Mouse (Mus musculus): ENCODE data around the gene Htt.

Htt gene

DNA sequence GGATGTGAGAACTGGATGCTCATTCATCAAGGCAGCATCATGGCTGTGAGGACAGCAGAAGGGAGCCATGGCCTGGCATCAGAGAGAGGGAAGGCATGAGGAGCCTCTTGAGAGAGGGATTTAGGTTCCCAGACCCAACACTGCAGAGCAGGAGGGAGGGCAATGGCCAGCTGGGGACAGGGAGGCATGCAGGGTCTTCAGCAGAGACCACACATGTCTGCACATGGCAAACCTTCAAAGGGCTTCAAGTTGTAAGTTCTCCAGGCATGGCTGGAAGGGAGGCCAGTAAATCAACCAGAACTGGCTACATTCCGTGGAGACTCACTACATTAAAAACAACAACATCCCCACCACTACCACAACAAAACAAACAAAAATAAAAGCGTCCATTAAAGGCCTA lies 169.6 kb downstream of the Htt start:
- in situ Hi-C loops (cut with MboI, MseI): no loop called here

DNA sequence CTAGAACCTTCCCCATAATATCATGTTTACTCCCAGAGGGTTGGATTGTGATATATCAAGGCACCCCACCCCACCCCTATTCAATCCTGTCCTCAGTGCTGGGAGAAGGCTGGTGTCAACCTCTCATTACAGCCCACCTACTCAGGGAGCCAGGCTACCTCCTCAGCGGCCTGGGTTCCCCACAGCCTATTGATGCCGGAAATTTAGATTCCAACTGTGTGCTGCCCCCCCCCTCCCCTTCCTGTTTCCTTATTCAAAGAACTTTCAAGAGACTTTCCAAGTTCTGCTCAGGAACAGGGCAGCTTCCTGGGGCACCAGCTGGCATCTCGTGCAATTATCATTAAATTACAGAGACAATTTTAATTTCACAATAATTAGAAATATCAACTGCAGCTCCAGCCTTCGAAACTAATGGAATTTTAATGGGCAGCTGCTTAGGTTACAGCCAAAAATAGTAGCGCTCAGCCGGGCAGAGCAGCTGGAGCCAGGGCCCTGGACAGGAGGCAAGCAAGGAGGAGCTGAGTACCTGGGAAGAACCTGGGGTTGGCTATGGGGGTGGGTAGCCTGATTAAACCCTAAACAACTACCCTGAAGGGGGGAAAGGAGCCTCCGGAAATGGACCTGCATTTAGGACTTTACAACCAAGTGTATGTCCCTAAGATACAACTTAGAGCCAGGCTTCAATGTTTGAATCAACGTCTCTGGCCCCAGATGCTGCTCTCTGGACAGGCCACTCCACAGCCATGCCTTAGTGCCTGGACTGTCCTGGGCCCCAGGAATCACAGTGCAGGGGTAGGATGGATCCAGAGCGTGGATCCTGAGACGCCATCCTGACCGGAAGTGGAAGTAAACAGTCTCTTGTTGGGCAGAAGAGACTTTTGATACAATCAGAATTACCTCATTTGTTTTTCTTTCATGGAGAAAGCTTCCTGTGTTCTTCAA lies 170.2 kb downstream of the Htt start:
- in situ Hi-C loops (cut with MboI, MseI): no loop called here

DNA sequence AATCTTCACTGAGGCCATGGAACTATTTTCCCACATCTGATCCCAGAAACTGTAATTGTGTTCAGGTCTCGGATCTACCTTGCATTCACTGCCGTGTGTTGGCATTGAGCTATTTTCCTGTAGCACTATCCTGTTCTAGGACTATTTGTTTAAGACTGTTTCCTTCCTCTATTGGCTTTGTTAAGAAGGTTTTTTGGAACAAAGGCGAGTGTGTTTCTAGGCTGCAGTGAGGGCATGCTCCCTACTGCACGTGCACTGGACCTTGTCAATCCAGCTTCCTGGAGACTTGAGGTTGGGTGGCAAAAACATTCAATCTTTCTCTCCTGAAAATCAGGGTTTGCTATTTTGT lies 170.9 kb downstream of the Htt start:
- in situ Hi-C loops (cut with MboI, MseI): no loop called here

DNA sequence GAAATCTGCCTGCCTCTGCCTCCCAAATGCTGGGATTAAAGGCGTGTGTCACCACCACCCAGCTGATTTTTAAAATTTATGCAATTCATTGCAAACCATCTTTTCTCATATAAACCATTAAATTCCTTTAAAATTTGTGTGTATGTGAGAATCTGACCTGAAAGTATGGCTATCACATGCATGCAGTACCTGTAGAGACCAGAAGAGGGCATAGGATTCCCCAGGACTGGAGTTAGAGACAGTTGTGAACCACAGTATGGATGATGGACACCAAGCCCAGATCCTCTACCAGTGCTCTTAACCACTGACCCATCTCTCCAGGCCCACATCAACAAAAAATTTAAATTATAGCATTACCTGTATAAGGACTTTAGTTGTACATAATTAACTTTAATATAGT lies 171.9 kb downstream of the Htt start:
- in situ Hi-C loops (cut with MboI, MseI): no loop called here

DNA sequence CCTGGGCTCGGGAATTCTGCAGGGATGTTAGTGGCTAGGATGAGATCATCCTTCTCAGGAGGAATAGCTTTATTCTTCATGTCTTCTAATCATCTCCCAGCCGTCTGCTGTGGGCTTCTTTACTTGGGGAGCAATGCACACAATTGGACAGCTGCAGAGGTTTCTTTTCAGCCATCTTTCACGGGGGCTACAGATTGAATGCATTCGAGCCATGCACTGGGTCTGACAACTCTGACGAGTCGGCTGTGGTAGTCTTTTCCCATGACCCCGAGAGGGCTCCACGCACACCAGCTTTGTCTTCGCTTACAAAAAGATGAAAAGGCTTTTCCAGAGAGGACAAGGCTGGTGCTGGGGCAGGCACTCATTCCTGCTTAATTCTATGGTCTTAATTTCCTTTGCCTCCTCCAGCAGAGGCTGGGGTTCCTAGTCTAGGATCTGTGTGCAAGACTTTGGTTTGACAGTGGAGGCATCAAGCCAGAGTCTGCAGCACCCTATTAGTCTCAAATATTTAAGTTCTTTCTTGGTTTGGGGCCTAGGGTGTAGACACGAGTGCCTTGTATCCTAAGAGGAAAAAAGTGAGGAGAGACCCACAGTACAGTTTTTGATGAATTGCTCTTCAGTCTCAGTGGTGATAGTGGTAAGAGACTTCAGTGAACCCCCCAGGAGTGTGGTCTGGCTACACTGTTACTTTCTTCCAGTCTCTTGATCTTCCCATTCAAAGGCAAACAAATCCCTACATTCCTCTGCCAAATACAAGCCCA lies 180.3 kb downstream of the Htt start:
- in situ Hi-C loops (cut with MboI, MseI): no loop called here

DNA sequence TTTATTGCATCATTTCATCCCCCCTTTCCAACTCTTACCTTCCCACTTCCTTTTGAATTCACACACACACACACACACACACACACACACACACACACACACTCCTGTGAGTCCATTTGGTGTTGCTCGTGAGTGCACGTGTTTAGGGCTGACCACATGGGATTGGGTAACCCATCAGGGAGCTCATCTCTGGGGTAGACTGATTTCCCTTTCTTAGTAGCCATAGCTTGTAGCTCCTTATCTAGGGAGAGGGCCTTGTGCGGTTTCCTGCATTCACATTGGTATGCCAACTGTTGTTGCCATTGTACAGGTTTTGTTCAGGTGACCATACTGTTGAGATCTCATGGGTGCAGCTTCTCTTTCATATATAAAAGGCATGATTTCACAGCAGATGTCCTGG lies 181.9 kb downstream of the Htt start:
- in situ Hi-C loops (cut with MboI, MseI): no loop called here

DNA sequence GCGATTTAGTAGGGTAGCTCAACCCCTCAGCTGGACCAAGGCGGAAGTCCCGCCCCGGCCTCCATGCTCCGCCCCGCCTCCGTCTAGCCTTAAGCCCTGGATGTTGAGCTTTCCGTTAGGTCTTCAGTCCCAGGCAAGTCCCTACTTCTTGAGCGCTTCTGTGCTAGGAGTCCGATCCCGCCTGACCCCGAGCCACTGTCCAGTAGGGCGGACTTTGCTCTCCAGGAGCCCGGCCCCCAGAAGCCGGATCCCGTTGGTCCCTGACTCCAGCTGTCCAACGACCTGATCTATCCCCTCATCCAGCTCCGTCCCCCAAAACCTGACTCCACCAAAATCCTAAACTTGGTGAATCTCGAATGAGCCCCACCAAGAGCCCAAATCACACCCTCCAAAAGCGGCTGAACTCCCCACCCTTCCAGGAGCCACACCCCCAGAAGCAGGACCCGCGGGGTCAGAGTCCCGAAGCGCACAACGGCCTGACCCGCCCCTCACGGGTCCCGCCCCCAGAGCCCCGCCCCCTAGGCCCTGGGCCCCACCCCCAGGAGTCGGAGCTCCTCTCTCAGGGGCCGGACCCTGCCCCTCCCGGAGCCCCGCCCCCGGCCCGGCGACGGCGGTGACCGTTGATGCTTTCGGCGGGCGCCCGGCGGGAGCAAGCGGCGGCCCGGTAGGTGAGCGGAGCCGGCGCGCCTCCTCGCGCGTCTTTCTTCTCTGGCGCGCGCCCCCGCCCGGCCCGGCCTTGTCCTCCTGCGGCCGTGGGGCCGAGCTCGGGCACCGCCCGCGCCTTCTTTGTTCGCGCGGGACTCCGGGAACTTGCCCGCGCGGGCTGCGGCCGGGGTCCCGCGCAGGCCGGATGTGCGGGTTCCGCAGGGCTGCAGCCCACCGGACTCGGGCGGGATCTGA lies 187.6 kb downstream of the Htt start, which contains the start of gene Rgs12:
Rgs12 (plus strand) TSS at position 585 of the 900 bp plus-strand sequence.
- in situ Hi-C loops (cut with MboI, MseI): no loop called here

DNA sequence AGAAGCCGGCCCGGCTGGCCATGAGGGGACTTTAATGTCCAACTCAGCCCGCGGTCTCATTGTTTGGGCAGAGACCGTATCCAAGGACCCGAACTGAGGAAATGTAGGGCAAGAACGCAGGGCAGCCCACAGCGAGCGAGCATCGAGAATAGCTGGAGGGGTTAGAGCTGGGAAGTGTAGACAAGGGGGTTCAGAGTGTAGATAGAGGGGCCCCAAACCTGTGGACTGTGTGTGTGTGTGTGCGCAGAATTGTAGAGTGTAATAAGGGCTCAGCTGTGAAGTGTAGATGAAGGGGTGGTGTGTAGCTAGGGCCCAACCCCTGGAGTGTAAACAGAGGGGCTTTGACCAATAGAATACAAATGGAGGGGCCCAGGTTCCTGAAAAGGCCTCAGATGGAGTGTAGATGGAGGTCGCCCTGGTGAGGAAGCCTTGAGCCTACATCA lies 188.2 kb downstream of the Htt start:
- in situ Hi-C loops (cut with MboI, MseI): no loop called here

DNA sequence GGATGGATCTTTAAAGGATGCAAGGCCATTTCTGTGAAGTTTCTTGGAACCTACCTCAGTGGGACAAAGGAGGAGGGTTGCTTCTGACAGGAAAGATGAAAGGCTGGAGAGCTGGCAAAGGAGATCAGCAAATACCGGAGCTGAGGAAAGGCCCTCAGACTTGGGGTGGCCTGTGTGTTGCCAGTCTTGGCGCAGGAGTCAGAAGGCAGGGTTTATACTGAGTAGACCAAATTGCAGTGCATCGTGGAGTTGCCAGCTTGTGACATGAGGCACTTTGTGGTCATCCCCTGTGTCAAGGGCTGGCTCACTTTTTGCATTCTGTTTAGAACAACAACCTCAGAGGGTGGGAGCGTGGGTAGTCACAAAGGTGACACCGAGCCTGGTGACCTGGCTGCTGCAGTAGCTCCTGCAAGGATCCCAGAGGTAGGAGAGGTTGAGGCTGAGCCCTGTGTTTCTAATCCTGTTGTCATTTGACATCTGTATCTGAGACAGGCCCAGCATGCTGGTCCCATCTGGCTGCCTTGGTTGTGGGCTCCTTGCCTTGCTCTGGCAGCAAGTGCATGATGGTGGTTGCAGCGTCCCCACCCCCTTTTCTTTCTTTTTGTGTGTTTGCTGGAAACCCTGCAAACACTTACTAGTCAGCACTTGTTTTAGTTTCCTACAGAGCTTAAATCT lies 189.1 kb downstream of the Htt start:
- in situ Hi-C loops (cut with MboI, MseI): no loop called here

DNA sequence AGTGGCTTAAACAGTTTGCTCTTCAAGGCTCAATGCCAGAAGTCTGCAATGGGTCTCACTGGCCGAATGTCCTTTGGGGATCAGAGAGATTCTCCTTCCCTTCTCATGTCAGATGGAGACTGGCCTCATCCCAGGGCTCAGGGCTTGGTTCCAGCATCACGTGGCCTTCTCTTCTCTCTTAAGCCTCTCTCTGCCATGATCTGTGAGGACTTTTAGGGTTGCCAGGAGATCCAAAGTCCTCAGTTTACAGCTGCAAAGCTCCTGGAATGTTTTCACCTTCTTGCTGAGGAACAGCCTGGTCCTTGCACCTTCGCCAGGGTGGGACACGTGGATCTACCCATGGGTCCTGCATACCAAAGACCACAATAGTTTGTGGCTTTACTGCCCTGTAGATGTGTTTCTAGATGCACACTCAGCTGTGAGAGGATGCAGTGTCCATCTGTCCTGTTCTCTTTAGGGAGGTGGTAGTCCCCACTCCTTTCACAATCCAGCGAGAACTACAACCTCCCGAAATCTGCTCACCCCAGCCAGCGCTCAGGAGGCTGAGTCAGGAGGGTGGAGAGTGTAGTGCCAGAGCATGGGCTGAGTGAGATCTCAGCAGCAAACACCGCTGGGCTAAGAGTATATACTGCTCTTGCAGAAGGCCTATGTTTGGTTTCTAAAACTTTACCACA lies 189.8 kb downstream of the Htt start:
- in situ Hi-C loops (cut with MboI, MseI): no loop called here

DNA sequence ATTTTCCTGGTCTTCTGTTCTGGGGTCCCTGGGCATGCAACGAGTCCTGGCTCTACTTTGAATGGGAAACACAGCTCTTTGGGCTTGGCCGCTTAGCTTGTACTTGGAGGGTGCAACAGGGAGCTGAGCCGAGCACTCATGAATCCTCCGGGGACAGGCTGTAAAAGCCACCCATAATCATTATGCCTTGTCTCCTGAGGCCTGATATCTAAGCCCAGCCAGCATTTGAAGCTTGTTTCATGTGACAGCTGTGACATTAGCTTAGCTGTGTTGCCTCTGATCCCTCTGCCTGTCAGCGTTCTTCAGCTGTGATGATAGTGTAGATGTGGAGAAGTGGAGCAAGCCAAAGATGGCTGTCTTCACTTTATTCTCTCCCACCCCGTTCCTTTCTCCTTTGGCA lies 193.0 kb downstream of the Htt start:
- in situ Hi-C loops (cut with MboI, MseI): no loop called here

DNA sequence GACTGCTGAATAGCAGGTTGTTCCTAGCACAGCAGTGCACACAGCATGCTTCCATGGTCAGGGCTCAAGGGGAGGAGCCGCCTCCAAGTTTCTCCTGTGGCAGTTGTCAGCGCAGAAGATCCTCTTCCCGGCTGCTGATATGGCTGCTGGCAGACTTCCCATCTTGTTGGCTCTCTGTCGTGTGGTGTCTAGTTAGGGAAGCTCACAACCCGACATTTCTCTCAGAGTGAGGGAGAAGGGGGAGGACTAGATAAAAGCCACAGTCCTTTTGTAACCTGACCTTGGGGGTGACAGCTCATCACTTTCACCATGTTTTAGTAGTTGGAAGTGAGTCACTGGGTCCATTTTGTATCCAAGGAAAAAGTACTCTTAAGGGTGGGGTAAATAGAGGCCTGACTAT lies 194.1 kb downstream of the Htt start:
- in situ Hi-C loops (cut with MboI, MseI): no loop called here

DNA sequence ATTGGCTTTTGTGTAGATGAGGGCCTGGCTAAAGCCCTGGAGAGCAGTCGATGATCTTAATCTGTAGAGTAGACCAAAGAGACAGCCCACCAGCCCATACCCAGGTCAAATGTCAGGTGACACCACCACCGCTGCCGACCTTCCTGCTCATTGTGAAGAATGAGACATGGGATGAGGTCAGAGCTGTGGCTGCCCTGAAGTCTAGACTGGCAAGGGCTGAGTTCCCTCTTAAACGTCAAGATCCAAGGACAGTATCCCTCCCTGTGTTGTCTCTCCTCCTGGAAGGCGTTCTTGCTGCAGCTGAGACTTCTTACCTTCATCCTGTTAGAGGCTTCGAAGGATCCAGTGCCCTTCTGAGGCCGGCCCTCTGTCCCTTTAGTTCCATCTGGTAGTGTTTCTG lies 194.6 kb downstream of the Htt start:
- in situ Hi-C loops (cut with MboI, MseI): no loop called here

DNA sequence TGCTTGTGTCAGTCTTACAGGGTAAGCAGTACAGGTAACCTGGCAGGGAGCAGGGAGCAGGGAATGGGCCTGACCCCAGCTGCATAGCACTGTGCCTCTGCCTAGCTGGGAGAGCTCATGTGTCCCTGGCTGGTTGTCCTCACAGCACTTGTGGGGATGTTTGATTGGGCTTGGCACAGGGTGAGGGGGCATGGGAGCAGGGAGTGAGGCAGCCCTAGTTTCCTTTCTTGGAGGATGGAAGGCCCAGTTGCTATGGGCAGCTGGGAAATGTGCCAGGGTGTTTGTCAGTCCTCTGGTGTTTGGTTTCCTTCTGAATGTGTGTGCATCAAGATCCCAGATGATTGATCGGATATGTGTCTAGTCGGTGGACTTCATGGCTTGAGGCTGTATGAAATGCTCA lies 195.5 kb downstream of the Htt start:
- in situ Hi-C loops (cut with MboI, MseI): no loop called here

DNA sequence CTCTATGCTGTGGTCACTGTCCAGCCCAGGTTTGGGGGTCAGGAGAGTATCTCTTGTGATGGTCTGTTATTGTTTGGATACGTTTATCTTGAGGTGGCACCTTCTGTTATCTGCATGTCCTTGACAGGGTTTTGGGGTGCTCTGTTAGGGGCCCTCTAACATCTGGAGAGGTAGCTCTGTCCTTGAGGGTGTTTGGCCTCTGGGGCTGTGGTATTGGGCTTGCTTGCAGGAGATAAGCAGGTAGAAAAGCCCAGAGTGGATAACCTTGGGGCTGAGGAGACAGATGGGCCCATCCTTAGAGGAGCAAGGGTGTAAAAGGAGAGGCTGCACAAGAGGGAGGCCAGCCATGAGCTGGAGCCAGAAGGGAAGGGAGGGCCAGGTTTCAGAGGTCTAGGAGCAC lies 198.5 kb downstream of the Htt start:
- in situ Hi-C loops (cut with MboI, MseI): no loop called here

All from T-helper 2 cell (primary cell).